Mouse (Mus musculus): Measurements from ENCODE around the gene Palld. TPM values are rescaled to one million over a fixed set of nuclear protein-coding genes. Genes with fewer than 3 reads are reported as not detected.

The Palld gene
- polyA plus RNA-seq, 1 experiment, result 47.5 TPM

DNA sequence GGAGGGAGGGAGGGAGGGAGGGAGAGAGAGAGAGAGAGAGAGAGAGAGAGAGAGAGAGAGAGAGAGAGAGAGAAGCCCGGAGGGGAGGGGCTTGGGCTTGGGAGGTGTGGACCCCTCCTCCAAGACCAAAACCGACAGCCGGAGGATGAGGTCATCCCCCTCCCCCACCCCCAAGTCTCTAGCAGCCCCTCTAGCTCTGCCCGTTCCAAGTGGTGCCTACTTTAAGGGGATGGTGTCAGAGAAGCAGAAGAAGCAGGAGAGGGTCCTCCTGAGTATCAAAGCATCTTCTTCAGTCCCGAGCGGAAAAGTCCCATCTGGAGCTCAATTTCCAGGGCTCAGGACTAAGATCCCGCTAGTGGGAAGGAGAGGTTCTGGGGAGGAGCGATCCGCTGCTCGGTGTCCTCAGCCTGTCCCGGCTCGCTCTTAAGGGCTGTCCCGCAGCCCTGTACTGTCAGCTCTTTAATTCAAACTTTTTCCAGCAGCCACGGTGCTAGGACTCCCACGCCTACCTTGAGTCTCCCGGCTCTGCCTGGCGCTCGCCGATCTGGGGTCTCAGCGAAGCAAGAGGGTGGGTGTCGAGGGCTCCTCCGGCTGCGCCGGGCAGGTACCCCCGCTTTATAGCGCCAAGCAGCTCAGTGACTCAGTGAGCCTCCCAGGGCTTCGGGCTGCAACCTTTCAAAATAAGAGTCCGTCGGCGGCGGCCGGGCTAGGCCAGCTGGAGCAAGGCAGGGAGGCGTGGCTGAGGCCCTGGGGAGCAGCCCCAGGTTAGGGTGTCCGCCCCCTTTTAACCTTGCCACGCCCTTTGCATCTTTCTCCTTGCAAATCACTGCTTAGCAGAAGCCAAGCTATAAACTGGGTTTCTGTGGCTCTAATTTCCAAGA, 311.7 kb downstream of the Palld start:
- Histone ChIP-seq H3K4me1 (ENCODE audit: control insufficient read depth, insufficient read depth, low read length) (peaks cover 14% of the 10 kb centered on the region), H3K4me3 (ENCODE audit: insufficient read depth, low read depth, low read length) (peak overlapping the region; percentile 58), H3K36me3 (ENCODE audit: control insufficient read depth, insufficient read depth, low read length) (no peaks in the 10 kb centered on the region), H3K27ac (ENCODE audit: insufficient read depth, low read depth, low read length) (peak overlapping the region; percentile 48), H3K27me3 (replicated peaks; ENCODE audit: control insufficient read depth, insufficient read depth, low read length) (no peaks in the 10 kb centered on the region)
- under 1% methylated on average over 35 of the region's 35 CpGs for WGBS
- peak; percentile 34 for TF ChIP-seq POLR2A (IDR thresholded peaks at IDR 0.05; ENCODE audit: low read depth, low read length)
- no peak for TF ChIP-seq CTCF (conservative IDR thresholded peaks at IDR 0.05; ENCODE audit: insufficient read depth, insufficient read length, low read depth, low read length)
- DNase-seq, result peak; percentile 96

DNA sequence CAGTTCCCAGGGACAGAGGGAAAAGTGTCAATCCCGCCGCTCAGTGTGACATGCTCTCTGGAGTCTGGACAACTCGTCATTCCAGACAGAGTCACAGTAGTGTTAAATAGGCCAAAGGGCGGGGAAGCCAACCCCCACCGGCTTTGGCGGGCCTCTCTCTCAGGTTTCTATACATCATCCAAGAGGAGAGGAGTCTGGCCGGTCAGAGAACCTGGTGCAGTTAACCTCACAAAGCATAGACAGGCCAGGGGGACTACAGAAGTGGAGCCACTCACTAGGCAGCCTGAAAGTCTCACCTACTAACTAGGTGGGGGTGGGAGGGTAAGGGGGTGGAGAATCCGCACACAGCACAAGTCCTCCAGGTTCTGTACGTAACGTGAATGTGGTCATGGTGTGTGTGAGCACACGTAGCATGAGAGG, 312.5 kb downstream of the Palld start:
- peaks cover 19% of the 10 kb centered on the region for H3K4me1 ChIP-seq (ENCODE audit: control insufficient read depth, insufficient read depth, low read length)
- DNase-seq, result peak; percentile 58
- WGBS, result 20% methylated on average over 11 of the region's 11 CpGs
- peak overlapping the region; percentile 85 for H3K27ac ChIP-seq (ENCODE audit: insufficient read depth, low read depth, low read length)
- H3K27me3 ChIP-seq (replicated peaks; ENCODE audit: control insufficient read depth, insufficient read depth, low read length), result no peaks in the 10 kb centered on the region
- TF ChIP-seq POLR2A (IDR thresholded peaks at IDR 0.05; ENCODE audit: low read depth, low read length), result no peak
- no peak for TF ChIP-seq CTCF (conservative IDR thresholded peaks at IDR 0.05; ENCODE audit: insufficient read depth, insufficient read length, low read depth, low read length)
- peak overlapping the region; percentile 58 for H3K4me3 ChIP-seq (ENCODE audit: insufficient read depth, low read depth, low read length)
- H3K36me3 ChIP-seq (ENCODE audit: control insufficient read depth, insufficient read depth, low read length), result no peaks in the 10 kb centered on the region

DNA sequence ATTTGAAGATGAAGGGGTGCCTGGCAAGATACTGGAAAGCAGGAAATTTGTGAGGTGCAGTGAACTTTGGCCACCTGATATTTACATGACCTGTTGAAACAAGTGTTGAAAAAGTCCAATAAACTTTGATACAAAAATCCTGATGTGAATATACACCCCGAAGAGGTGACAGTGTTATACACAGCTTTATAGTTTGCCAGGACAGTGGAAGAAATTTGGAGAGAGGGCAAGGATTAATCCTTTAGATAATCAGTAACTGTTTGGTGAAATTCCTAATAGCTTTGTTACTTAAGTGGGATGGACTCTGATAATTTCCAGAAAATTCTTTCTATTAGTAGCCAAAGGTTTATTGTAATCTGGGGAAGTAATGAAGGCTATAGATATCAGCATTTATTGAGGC, 314.2 kb downstream of the Palld start:
- TF ChIP-seq POLR2A (IDR thresholded peaks at IDR 0.05; ENCODE audit: low read depth, low read length), result no peak
- TF ChIP-seq CTCF (conservative IDR thresholded peaks at IDR 0.05; ENCODE audit: insufficient read depth, insufficient read length, low read depth, low read length), result no peak
- Histone ChIP-seq H3K4me1 (ENCODE audit: control insufficient read depth, insufficient read depth, low read length) (peaks cover 22% of the 10 kb centered on the region), H3K27ac (ENCODE audit: insufficient read depth, low read depth, low read length) (peak overlapping the region; percentile 84), H3K4me3 (ENCODE audit: insufficient read depth, low read depth, low read length) (no peak overlapping the region; the same call in 1 of the 2 replicates), H3K36me3 (ENCODE audit: control insufficient read depth, insufficient read depth, low read length) (no peaks in the 10 kb centered on the region), H3K27me3 (replicated peaks; ENCODE audit: control insufficient read depth, insufficient read depth, low read length) (no peaks in the 10 kb centered on the region)
- peak; percentile 65 for DNase-seq
- 63% methylated on average over 1 of the region's 1 CpGs for WGBS

DNA sequence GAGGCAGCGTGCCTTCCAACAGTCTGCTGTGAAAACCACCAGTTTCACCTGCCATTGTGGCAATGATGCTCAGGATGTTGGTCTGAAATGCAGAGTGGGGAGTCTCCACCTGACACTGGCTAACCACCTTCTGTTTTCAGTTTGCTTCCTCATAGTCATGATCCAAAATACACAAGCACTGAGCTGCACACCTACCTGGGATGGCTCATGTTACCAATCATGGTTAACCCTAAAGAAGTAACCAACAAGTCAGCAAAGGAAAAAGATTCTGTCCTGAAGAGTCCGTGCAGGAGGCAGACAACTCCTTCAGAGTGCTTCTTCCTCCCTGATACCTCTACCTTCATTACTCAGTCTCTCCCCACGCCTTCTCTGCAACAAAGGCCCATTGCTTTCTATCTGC, 314.8 kb downstream of the Palld start:
- 81% methylated on average over 3 of the region's 3 CpGs for WGBS
- peaks cover 22% of the 10 kb centered on the region for H3K4me1 ChIP-seq (ENCODE audit: control insufficient read depth, insufficient read depth, low read length)
- H3K27me3 ChIP-seq (replicated peaks; ENCODE audit: control insufficient read depth, insufficient read depth, low read length), result no peaks in the 10 kb centered on the region
- TF ChIP-seq POLR2A (IDR thresholded peaks at IDR 0.05; ENCODE audit: low read depth, low read length), result no peak
- TF ChIP-seq CTCF (conservative IDR thresholded peaks at IDR 0.05; ENCODE audit: insufficient read depth, insufficient read length, low read depth, low read length), result no peak
- no peak for DNase-seq
- H3K27ac ChIP-seq (ENCODE audit: insufficient read depth, low read depth, low read length), result peak overlapping the region; percentile 84
- H3K4me3 ChIP-seq (ENCODE audit: insufficient read depth, low read depth, low read length), result no peak overlapping the region; the same call in 1 of the 2 replicates
- H3K36me3 ChIP-seq (ENCODE audit: control insufficient read depth, insufficient read depth, low read length), result no peaks in the 10 kb centered on the region

DNA sequence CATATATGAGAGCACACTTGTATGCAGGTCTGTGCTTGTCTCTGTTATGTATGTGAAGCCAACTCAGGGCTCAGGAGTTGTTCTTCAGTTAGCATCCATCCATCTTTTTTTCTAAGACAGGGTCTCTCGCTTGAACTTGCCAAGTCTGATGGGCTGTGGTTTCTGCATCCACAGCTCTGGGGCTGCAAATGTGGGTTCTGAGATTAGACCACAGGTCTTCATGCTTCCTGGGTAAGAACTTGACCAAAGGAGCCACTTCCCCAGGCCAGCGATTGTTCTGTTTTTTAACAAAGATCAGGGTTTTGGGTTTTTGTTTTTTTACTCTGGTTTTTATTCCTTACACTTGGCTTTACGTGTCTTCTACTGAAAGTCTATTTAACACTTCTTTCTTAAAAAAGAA, 316.0 kb downstream of the Palld start:
- Histone ChIP-seq H3K4me1 (ENCODE audit: control insufficient read depth, insufficient read depth, low read length) (peaks cover 22% of the 10 kb centered on the region), H3K27me3 (replicated peaks; ENCODE audit: control insufficient read depth, insufficient read depth, low read length) (no peaks in the 10 kb centered on the region), H3K36me3 (ENCODE audit: control insufficient read depth, insufficient read depth, low read length) (no peaks in the 10 kb centered on the region; the same call in 1 of the 2 replicates), H3K27ac (ENCODE audit: insufficient read depth, low read depth, low read length) (no peak overlapping the region), H3K4me3 (ENCODE audit: insufficient read depth, low read depth, low read length) (no peak overlapping the region)
- TF ChIP-seq CTCF (conservative IDR thresholded peaks at IDR 0.05; ENCODE audit: insufficient read depth, insufficient read length, low read depth, low read length) (no peak), POLR2A (IDR thresholded peaks at IDR 0.05; ENCODE audit: low read depth, low read length) (no peak)
- WGBS, result 91% methylated on average over 3 of the region's 3 CpGs
- no peak for DNase-seq

DNA sequence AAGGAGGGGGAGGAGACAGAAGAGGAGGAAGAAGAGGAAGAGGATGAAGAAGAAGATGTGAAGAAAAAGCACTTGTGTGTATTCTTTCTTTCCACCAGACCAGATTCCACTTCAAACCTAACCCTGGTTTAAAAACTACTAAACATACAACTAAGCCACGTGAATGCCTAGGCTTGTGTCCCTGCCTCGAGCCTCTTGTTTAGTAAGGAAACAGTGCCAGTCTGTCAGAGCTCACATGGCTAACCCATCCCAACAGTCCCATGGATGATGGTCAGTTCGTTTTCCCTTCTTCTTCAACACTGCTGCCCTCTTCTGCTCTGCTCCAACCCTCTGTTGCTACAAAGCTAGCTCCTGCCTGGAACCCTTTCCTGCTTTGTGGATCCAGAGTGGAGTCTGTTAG, 316.7 kb downstream of the Palld start:
- no peaks in the 10 kb centered on the region for H3K27me3 ChIP-seq (replicated peaks; ENCODE audit: control insufficient read depth, insufficient read depth, low read length)
- TF ChIP-seq CTCF (conservative IDR thresholded peaks at IDR 0.05; ENCODE audit: insufficient read depth, insufficient read length, low read depth, low read length) (no peak; the same call in 1 of the 2 replicates), POLR2A (IDR thresholded peaks at IDR 0.05; ENCODE audit: low read depth, low read length) (no peak)
- 65% methylated on average over 3 of the region's 3 CpGs for WGBS
- peaks cover 22% of the 10 kb centered on the region for H3K4me1 ChIP-seq (ENCODE audit: control insufficient read depth, insufficient read depth, low read length)
- no peaks in the 10 kb centered on the region; the same call in 1 of the 2 replicates for H3K36me3 ChIP-seq (ENCODE audit: control insufficient read depth, insufficient read depth, low read length)
- no peak overlapping the region for H3K4me3 ChIP-seq (ENCODE audit: insufficient read depth, low read depth, low read length)
- no peak overlapping the region for H3K27ac ChIP-seq (ENCODE audit: insufficient read depth, low read depth, low read length)
- DNase-seq, result no peak

DNA sequence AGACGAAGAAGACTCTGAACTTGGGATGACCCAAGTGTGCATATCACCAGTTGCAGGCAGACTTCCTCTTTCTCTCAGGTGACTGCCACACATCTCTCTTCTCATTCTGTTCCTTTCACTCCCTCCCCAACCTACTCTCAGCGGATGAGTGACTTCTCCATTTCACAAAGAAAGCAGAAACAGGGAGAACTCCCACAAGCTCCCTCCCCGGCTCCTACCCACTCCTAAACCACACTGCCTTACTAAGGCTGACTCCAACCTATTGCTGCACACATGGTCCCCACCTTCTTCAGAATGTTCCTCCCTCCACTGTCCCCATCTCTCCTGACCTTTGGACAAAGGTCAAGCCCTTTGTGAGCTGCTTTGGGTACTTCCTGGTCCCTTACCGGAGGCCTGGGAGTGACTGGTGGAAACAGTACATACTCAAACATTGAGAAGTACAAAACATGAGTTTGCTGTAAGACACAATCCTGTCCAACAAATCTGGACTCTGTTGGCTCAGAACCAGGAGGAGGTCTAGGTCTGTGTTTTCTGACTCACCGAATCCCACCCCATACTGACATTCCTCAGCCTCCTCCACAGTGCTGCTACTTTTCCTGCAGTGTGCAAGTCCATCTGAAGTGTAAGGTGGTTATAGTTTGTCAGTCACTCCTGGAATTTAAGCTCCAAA, 317.6 kb downstream of the Palld start:
- peaks cover 26% of the 10 kb centered on the region for H3K4me1 ChIP-seq (ENCODE audit: control insufficient read depth, insufficient read depth, low read length)
- no peaks in the 10 kb centered on the region for H3K27me3 ChIP-seq (replicated peaks; ENCODE audit: control insufficient read depth, insufficient read depth, low read length)
- H3K4me3 ChIP-seq (ENCODE audit: insufficient read depth, low read depth, low read length), result no peak overlapping the region
- H3K36me3 ChIP-seq (ENCODE audit: control insufficient read depth, insufficient read depth, low read length), result no peaks in the 10 kb centered on the region; the same call in 1 of the 2 replicates
- no peak overlapping the region; the same call in 1 of the 2 replicates for H3K27ac ChIP-seq (ENCODE audit: insufficient read depth, low read depth, low read length)
- TF ChIP-seq CTCF (conservative IDR thresholded peaks at IDR 0.05; ENCODE audit: insufficient read depth, insufficient read length, low read depth, low read length) (no peak), POLR2A (IDR thresholded peaks at IDR 0.05; ENCODE audit: low read depth, low read length) (no peak)
- WGBS, result 59% methylated on average over 5 of the region's 5 CpGs
- peak; percentile 25 for DNase-seq

Data from kidney, adult 2 months (tissue).